In the genomic region with DNA sequence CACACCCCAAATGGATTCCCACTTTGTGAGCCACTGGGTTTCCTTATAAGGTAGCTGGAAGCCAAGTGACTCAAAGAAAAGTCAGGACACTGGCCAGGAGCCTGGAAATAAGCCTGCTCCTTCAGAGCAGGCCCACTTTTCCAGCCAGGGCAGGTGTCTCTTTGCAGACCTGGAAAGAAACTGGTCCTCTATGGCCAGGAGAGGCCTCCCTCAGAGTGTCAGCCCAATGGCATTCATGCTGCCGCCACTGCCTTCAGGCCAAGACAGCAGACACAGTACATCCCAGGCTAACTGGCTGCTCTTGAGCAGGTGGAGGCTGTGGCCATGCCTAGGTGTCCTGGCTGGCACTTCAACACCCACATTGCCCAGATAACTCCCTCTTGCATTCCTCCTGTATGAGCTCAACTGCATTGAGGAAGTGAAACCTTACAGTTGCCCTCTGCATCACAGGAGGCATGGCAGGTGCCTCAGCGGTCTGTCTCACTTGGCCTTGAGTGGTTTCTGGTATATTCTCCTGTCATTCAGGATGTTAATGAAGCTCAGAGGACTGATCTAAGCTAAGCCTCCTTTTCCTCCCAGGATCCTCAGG, we compare ENCODE assay signal across 10 mouse cellular contexts. TPM values are rescaled to one million over a fixed set of nuclear protein-coding genes. Genes with fewer than 3 reads are reported as not detected.
DNase-seq lines count a peak whose midpoint lies in the region; ATAC-seq and TF ChIP-seq lines count a peak whose summit lies in the region.
"Had no signal": no experiment of that assay in that cellular context is flagged by ENCODE, and none has a peak within 500 bp of the region (broad histone marks: within the 10 kb centered on the region; RNA-seq: fewer than 3 reads in every experiment).

No protein-coding gene starts in this region.

- 80% methylated on average over 2 of the region's 2 CpGs for WGBS in forebrain, embryonic 12.5 days
- 76% methylated on average over 2 of the region's 2 CpGs for WGBS in forebrain, embryonic 15.5 days
- 80% methylated on average over 2 of the region's 2 CpGs for WGBS in midbrain, embryonic 10.5 days
- 79% methylated on average over 2 of the region's 2 CpGs for WGBS in midbrain, embryonic 15.5 days
- WGBS in lung, embryonic 14.5 days = 54% methylated on average over 2 of the region's 2 CpGs

- H3K4me2 ChIP-seq in forebrain, embryonic 12.5 days = no peak overlapping the region
- H3K4me2 ChIP-seq in forebrain, embryonic 15.5 days (replicated peaks) = no peak overlapping the region
- H3K4me2 ChIP-seq in midbrain, embryonic 15.5 days = no peak overlapping the region
- H3K4me2 ChIP-seq in lung, embryonic 14.5 days = 0 out of 2 replicates have a peak overlapping the region, but pooled peaks have one; percentile 8

- H3K36me3 ChIP-seq in forebrain, embryonic 12.5 days (replicated peaks) = no peaks in the 10 kb centered on the region
- H3K36me3 ChIP-seq in forebrain, embryonic 15.5 days = no peaks in the 10 kb centered on the region
- no peaks in the 10 kb centered on the region for H3K36me3 ChIP-seq in midbrain, embryonic 10.5 days
- no peaks in the 10 kb centered on the region for H3K36me3 ChIP-seq in midbrain, embryonic 15.5 days (replicated peaks)
- 0 out of 2 replicates have a peak, but pooled peaks cover under 1% of the 10 kb centered on the region for H3K36me3 ChIP-seq in lung, embryonic 14.5 days (ENCODE audit: insufficient read depth)
- no peaks in the 10 kb centered on the region for H3K36me3 ChIP-seq in splenic B cell, adult 2 months (ENCODE audit: control insufficient read depth, insufficient read depth, low read length, poor library complexity, severe bottlenecking)

- H3K9ac ChIP-seq in forebrain, embryonic 12.5 days = no peak overlapping the region
- no peak overlapping the region for H3K9ac ChIP-seq in forebrain, embryonic 15.5 days (replicated peaks)
- H3K9ac ChIP-seq in midbrain, embryonic 15.5 days = no peak overlapping the region
- H3K9ac ChIP-seq in lung, embryonic 14.5 days = no peak overlapping the region

- no peaks in the 10 kb centered on the region for H3K27me3 ChIP-seq in forebrain, embryonic 12.5 days
- H3K27me3 ChIP-seq in forebrain, embryonic 15.5 days = no peaks in the 10 kb centered on the region
- no peaks in the 10 kb centered on the region for H3K27me3 ChIP-seq in midbrain, embryonic 10.5 days (ENCODE audit: low read depth, poor library complexity, severe bottlenecking)
- H3K27me3 ChIP-seq in midbrain, embryonic 15.5 days (replicated peaks) = no peaks in the 10 kb centered on the region
- no peaks in the 10 kb centered on the region for H3K27me3 ChIP-seq in lung, embryonic 14.5 days (ENCODE audit: insufficient read depth, low read length)
- no peaks in the 10 kb centered on the region for H3K27me3 ChIP-seq in splenic B cell, adult 2 months (ENCODE audit: control insufficient read depth, insufficient read depth, low read length, poor library complexity, severe bottlenecking)

- H3K9me3 ChIP-seq in forebrain, embryonic 12.5 days = no peaks in the 10 kb centered on the region
- no peaks in the 10 kb centered on the region for H3K9me3 ChIP-seq in forebrain, embryonic 15.5 days
- H3K9me3 ChIP-seq in midbrain, embryonic 10.5 days (replicated peaks) = no peaks in the 10 kb centered on the region
- H3K9me3 ChIP-seq in midbrain, embryonic 15.5 days = no peaks in the 10 kb centered on the region
- H3K9me3 ChIP-seq in lung, embryonic 14.5 days (ENCODE audit: low read depth, low read length) = no peaks in the 10 kb centered on the region

- H3K27ac ChIP-seq in forebrain, embryonic 12.5 days = peak overlapping the region; percentile 15; the same call in 1 of the 2 replicates
- H3K27ac ChIP-seq in forebrain, embryonic 15.5 days (replicated peaks) = no peak overlapping the region
- 0 out of 2 replicates have a peak overlapping the region, but pooled peaks have one; percentile 30 for H3K27ac ChIP-seq in midbrain, embryonic 10.5 days (replicated peaks)
- no peak overlapping the region for H3K27ac ChIP-seq in midbrain, embryonic 15.5 days
- peak overlapping the region; percentile 61; the same call in 1 of the 2 replicates for H3K27ac ChIP-seq in lung, embryonic 14.5 days (ENCODE audit: low read depth)

- no peak for DNase-seq in midbrain, embryonic 10.5 days (ENCODE audit: low spot score)
- DNase-seq in lung, embryonic 14.5 days = no peak
- peak; percentile 89 for DNase-seq in splenic B cell, adult 2 months (ENCODE audit: low read depth, low spot score)
- DNase-seq in frontal cortex, postnatal 25 days (ENCODE audit: low spot score in 2 of 2) = no peak
- DNase-seq in frontal cortex, postnatal 36 days (ENCODE audit: low spot score in 2 of 2) = no peak

- H3K4me1 ChIP-seq in forebrain, embryonic 12.5 days = peaks cover 10% of the 10 kb centered on the region; the same call in 1 of the 2 replicates
- H3K4me1 ChIP-seq in forebrain, embryonic 15.5 days = peaks cover 8% of the 10 kb centered on the region
- H3K4me1 ChIP-seq in midbrain, embryonic 10.5 days = peaks cover 14% of the 10 kb centered on the region; the same call in 1 of the 2 replicates
- no peaks in the 10 kb centered on the region for H3K4me1 ChIP-seq in midbrain, embryonic 15.5 days
- H3K4me1 ChIP-seq in lung, embryonic 14.5 days (ENCODE audit: insufficient read depth) = peaks cover 40% of the 10 kb centered on the region

- ATAC-seq in forebrain, embryonic 12.5 days (ENCODE audit: low FRiP score) = no peak
- no peak for ATAC-seq in forebrain, embryonic 15.5 days (replicated peaks)
- no peak for ATAC-seq in midbrain, embryonic 15.5 days (replicated peaks)
- ATAC-seq in lung, embryonic 14.5 days (ENCODE audit: insufficient read depth) = peak; percentile 27; the same call in 1 of the 2 replicates
- ATAC-seq: CD4-positive, CD25-positive, alpha-beta regulatory T cell, adult 4 months had no signal

- H3K4me3 ChIP-seq in forebrain, embryonic 12.5 days (replicated peaks) = no peak overlapping the region
- H3K4me3 ChIP-seq in forebrain, embryonic 15.5 days = no peak overlapping the region
- H3K4me3 ChIP-seq in midbrain, embryonic 10.5 days = no peak overlapping the region
- H3K4me3 ChIP-seq in midbrain, embryonic 15.5 days = no peak overlapping the region
- no peak overlapping the region for H3K4me3 ChIP-seq in lung, embryonic 14.5 days (ENCODE audit: low read depth, low read length)
- H3K4me3 ChIP-seq: myocyte had no signal

- no peak for TF ChIP-seq CTCF in lung, embryonic 14.5 days (IDR thresholded peaks at IDR 0.05; ENCODE audit: low read depth)

RNA-seq across cellular contexts. Expression of gene Baiap2, which starts 12.3 kb away (rescaled TPM):
- 11.2 and 12.0 TPM in 2 replicates for polyA plus RNA-seq in forebrain, embryonic 12.5 days (2016; fragmentation: Nextera tagmentation; extraction: Ambion mirVana)
- 28.1 and 34.0 TPM in 2 replicates for polyA plus RNA-seq in forebrain, embryonic 15.5 days (2015; fragmentation: Nextera tagmentation; extraction: Ambion mirVana)
- 9.4 and 11.3 TPM in 2 replicates for polyA plus RNA-seq in midbrain, embryonic 10.5 days (2016; fragmentation: Nextera tagmentation; extraction: Ambion mirVana)
- 15.5 and 16.3 TPM in 2 replicates for polyA plus RNA-seq in midbrain, embryonic 15.5 days (2015; fragmentation: Nextera tagmentation; extraction: Ambion mirVana)
- polyA plus RNA-seq in lung, embryonic 14.5 days (2014; fragmentation: Nextera tagmentation; extraction: Ambion mirVana) = 20.4 and 20.5 TPM in 2 replicates

RNA-seq across cellular contexts. Expression of gene Chmp6, which starts 41.6 kb away (rescaled TPM):
- 100 TPM in 2 replicates for polyA plus RNA-seq in forebrain, embryonic 12.5 days (2016; fragmentation: Nextera tagmentation; extraction: Ambion mirVana)
- 94.2 and 95.7 TPM in 2 replicates for polyA plus RNA-seq in forebrain, embryonic 15.5 days (2015; fragmentation: Nextera tagmentation; extraction: Ambion mirVana)
- polyA plus RNA-seq in midbrain, embryonic 10.5 days (2016; fragmentation: Nextera tagmentation; extraction: Ambion mirVana) = 116 and 118 TPM in 2 replicates
- polyA plus RNA-seq in midbrain, embryonic 15.5 days (2015; fragmentation: Nextera tagmentation; extraction: Ambion mirVana) = 113 and 116 TPM in 2 replicates
- 94.3 and 104 TPM in 2 replicates for polyA plus RNA-seq in lung, embryonic 14.5 days (2014; fragmentation: Nextera tagmentation; extraction: Ambion mirVana)

Comparison
In these comparisons a context has a peak if more than half of its experiments do, and no peak if none do; other contexts are left out.
1. H3K27ac ChIP-seq: peak in forebrain, embryonic 12.5 days (single experiment), midbrain, embryonic 10.5 days (single experiment) and lung, embryonic 14.5 days (single experiment); none in forebrain, embryonic 15.5 days (single experiment) and midbrain, embryonic 15.5 days (single experiment).